Mouse (Mus musculus): Measurements from ENCODE around the gene Srebf1. TPM values are rescaled to one million over a fixed set of nuclear protein-coding genes. Genes with fewer than 3 reads are reported as not detected.

The Srebf1 gene
- polyA plus RNA-seq, 1 experiment = 106 TPM

DNA sequence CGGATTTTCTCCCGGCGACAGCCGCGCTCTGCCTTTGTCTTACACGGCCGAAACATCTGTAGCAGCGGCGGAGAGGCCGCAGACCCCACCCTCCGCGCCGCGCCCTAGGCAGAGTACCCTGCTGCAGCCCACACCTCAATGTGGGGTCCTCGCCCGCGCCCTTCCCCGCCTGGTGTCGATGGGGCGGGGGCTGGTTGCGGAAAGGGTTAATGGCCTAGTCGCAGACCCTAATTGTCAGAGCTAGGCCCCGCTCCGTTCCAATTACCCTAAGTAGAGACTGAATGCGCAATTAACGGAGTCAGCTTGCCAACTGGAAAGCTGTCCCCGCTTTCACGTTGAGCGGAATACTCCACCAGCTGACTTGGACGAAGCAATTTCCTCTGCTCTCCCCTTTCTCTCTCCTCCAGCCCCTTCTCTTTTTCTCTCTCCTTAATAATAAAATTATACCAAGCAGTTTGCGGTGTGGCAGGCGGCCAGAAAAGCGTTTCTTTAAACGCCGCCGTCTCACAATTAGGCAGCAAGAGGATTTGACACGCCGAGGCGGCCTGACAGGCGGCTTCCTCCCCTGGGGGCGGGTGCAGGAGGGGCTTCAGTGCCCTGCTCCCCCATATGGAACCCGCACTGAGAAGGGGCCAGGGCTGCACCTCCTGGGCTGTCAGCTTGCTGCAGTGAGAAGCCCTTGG lies 45.3 kb downstream of the Srebf1 start:
- Histone ChIP-seq H3K27me3 (ENCODE audit: control insufficient read depth, insufficient read depth, low read length) (no peaks in the 10 kb centered on the region; the same call in 1 of the 2 replicates), H3K36me3 (ENCODE audit: control insufficient read depth, insufficient read depth, low read length) (no peaks in the 10 kb centered on the region), H3K4me1 (ENCODE audit: control insufficient read depth, insufficient read depth, insufficient read length) (peaks cover 9% of the 10 kb centered on the region), H3K4me3 (ENCODE audit: extremely low read depth, insufficient read depth, insufficient read length) (peak overlapping the region; percentile 56; the same call in 1 of the 2 replicates), H3K27ac (ENCODE audit: insufficient read depth, low read length) (no peak overlapping the region)
- TF ChIP-seq POLR2A (IDR thresholded peaks at IDR 0.05; ENCODE audit: low read depth, low read length) (no peak), CTCF (IDR thresholded peaks at IDR 0.05; ENCODE audit: extremely low read depth, insufficient read depth, insufficient read length, insufficient replicate concordance) (no peak)
- DNase-seq (ENCODE audit: low read depth in 1 of 2, low spot score in 2 of 2) = peak in 1 of 2 experiments; percentile 31
- 6% methylated on average over 42 of the region's 42 CpGs for WGBS

GRCm38 (mm10) chr11:60176182-60176974 lies 46.0 kb downstream of the Srebf1 start:
- 1% methylated on average over 71 of the region's 71 CpGs for WGBS

GRCm38 (mm10) chr11:60175371-60176181 lies 46.8 kb downstream of the Srebf1 start:
- peaks cover 9% of the 10 kb centered on the region for H3K4me1 ChIP-seq (ENCODE audit: control insufficient read depth, insufficient read depth, insufficient read length)
- no peaks in the 10 kb centered on the region; the same call in 1 of the 2 replicates for H3K27me3 ChIP-seq (ENCODE audit: control insufficient read depth, insufficient read depth, low read length)
- no peaks in the 10 kb centered on the region for H3K36me3 ChIP-seq (ENCODE audit: control insufficient read depth, insufficient read depth, low read length)
- TF ChIP-seq CTCF (IDR thresholded peaks at IDR 0.05; ENCODE audit: extremely low read depth, insufficient read depth, insufficient read length, insufficient replicate concordance) (no peak), POLR2A (IDR thresholded peaks at IDR 0.05; ENCODE audit: low read depth, low read length) (no peak)
- H3K4me3 ChIP-seq (ENCODE audit: extremely low read depth, insufficient read depth, insufficient read length) = peak overlapping the region; percentile 56; the same call in 1 of the 2 replicates
- 1% methylated on average over 66 of the region's 66 CpGs for WGBS
- no peak overlapping the region for H3K27ac ChIP-seq (ENCODE audit: insufficient read depth, low read length)
- no peak for DNase-seq (ENCODE audit: low read depth in 1 of 2, low spot score in 2 of 2)

More at GRCm38 (mm10) chr11:60176182-60176974, 46.0 kb downstream of the Srebf1 start:
- no peak for TF ChIP-seq CTCF (IDR thresholded peaks at IDR 0.05; ENCODE audit: extremely low read depth, insufficient read depth, insufficient read length, insufficient replicate concordance)
- Histone ChIP-seq H3K4me1 (ENCODE audit: control insufficient read depth, insufficient read depth, insufficient read length) (peaks cover 9% of the 10 kb centered on the region), H3K27me3 (ENCODE audit: control insufficient read depth, insufficient read depth, low read length) (no peaks in the 10 kb centered on the region; the same call in 1 of the 2 replicates), H3K27ac (ENCODE audit: insufficient read depth, low read length) (no peak overlapping the region), H3K4me3 (ENCODE audit: extremely low read depth, insufficient read depth, insufficient read length) (peak overlapping the region; percentile 56), H3K36me3 (ENCODE audit: control insufficient read depth, insufficient read depth, low read length) (no peaks in the 10 kb centered on the region)
- DNase-seq (ENCODE audit: low read depth in 1 of 2, low spot score in 2 of 2) = peak in 1 of 2 experiments; percentile 32

- H3K36me3 ChIP-seq (ENCODE audit: control insufficient read depth, insufficient read depth, low read length) = no peaks in the 10 kb centered on the region
- no peak overlapping the region for H3K27ac ChIP-seq (ENCODE audit: insufficient read depth, low read length)
- H3K4me1 ChIP-seq (ENCODE audit: control insufficient read depth, insufficient read depth, insufficient read length) = peaks cover 9% of the 10 kb centered on the region
- no peak overlapping the region for H3K4me3 ChIP-seq (ENCODE audit: extremely low read depth, insufficient read depth, insufficient read length)
- no peaks in the 10 kb centered on the region; the same call in 1 of the 2 replicates for H3K27me3 ChIP-seq (ENCODE audit: control insufficient read depth, insufficient read depth, low read length)
- no peak for TF ChIP-seq POLR2A (IDR thresholded peaks at IDR 0.05; ENCODE audit: low read depth, low read length)
- no peak for TF ChIP-seq CTCF (IDR thresholded peaks at IDR 0.05; ENCODE audit: extremely low read depth, insufficient read depth, insufficient read length, insufficient replicate concordance)
- WGBS = 81% methylated on average over 10 of the region's 10 CpGs
- DNase-seq (ENCODE audit: low read depth in 1 of 2, low spot score in 2 of 2) = no peak
Observed at GRCm38 (mm10) chr11:60173606-60174184, 48.7 kb downstream of the Srebf1 start.

DNA sequence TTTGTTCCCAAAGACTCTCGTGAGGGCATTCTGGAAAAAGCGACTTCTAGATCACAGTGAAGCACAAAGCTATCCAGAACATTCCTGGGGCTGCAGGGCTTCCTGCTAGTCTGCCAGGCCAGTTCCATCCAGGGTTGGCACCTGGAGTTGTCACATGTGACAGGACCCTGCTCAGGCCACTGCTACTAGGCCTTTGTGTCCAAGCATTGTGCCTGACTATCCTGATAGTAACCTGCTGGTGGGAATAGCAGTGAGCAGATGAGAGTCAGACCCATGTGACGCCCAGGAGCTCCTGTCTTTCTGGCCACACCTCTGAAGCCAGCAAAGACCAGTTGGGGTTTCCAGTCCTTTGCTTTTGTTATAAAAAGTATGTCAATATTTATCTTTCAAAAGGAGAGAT lies 50.3 kb downstream of the Srebf1 start:
- 90% methylated on average over 3 of the region's 3 CpGs for WGBS
- Histone ChIP-seq H3K27me3 (ENCODE audit: control insufficient read depth, insufficient read depth, low read length) (no peaks in the 10 kb centered on the region; the same call in 1 of the 2 replicates), H3K36me3 (ENCODE audit: control insufficient read depth, insufficient read depth, low read length) (no peaks in the 10 kb centered on the region), H3K4me3 (ENCODE audit: extremely low read depth, insufficient read depth, insufficient read length) (no peak overlapping the region), H3K27ac (ENCODE audit: insufficient read depth, low read length) (no peak overlapping the region), H3K4me1 (ENCODE audit: control insufficient read depth, insufficient read depth, insufficient read length) (peaks cover 2% of the 10 kb centered on the region; the same call in 1 of the 2 replicates)
- DNase-seq (ENCODE audit: low read depth in 1 of 2, low spot score in 2 of 2) = no peak
- TF ChIP-seq CTCF (IDR thresholded peaks at IDR 0.05; ENCODE audit: extremely low read depth, insufficient read depth, insufficient read length, insufficient replicate concordance) (no peak), POLR2A (IDR thresholded peaks at IDR 0.05; ENCODE audit: low read depth, low read length) (no peak)

- Histone ChIP-seq H3K27ac (ENCODE audit: insufficient read depth, low read length) (no peak overlapping the region), H3K36me3 (ENCODE audit: control insufficient read depth, insufficient read depth, low read length) (no peaks in the 10 kb centered on the region), H3K4me3 (ENCODE audit: extremely low read depth, insufficient read depth, insufficient read length) (no peak overlapping the region), H3K27me3 (ENCODE audit: control insufficient read depth, insufficient read depth, low read length) (no peaks in the 10 kb centered on the region), H3K4me1 (ENCODE audit: control insufficient read depth, insufficient read depth, insufficient read length) (no peaks in the 10 kb centered on the region)
- TF ChIP-seq CTCF (IDR thresholded peaks at IDR 0.05; ENCODE audit: extremely low read depth, insufficient read depth, insufficient read length, insufficient replicate concordance) (no peak), POLR2A (IDR thresholded peaks at IDR 0.05; ENCODE audit: low read depth, low read length) (no peak)
- DNase-seq (ENCODE audit: low read depth in 1 of 2, low spot score in 2 of 2) = no peak
- 85% methylated on average over 9 of the region's 9 CpGs for WGBS
Observed at GRCm38 (mm10) chr11:60168780-60169179, 53.6 kb downstream of the Srebf1 start.
